In the genomic region with DNA sequence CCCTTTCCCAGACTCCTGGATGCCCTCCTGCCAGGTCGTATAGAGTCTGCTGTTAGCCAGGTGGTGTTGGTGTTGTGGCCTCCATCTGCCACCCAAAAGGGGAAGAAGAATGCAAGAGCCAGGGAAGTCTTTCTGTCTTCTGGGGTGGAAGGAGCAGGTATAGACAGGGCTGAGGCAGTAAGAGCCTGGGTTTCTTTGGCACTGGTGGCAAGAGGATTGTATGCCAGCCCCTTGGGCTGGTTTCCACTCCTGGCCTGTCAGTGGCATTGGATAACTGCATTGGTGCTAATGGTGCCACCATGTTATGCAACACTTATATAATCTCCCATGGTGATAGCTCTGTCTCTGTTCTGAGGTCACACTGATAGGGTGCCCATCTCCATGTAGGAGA, we compare ENCODE assay signal across 8 mouse cellular contexts. TPM values are rescaled to one million over a fixed set of nuclear protein-coding genes. Genes with fewer than 3 reads are reported as not detected.
A peak's percentile ranks its signal among the peaks of the same experiment; 100 is the strongest.
DNase-seq lines count a peak whose midpoint lies in the region; ATAC-seq and TF ChIP-seq lines count a peak whose summit lies in the region.

No protein-coding gene starts in this region.

- peak; percentile 7; the same call in 1 of the 2 replicates for ATAC-seq in forebrain, embryonic 15.5 days (replicated peaks)
- no peak for ATAC-seq in kidney, postnatal 0 days (replicated peaks; ENCODE audit: low FRiP score, low read depth)
- peak; percentile 24; the same call in 1 of the 2 replicates for ATAC-seq in midbrain, embryonic 13.5 days

- H3K4me2 ChIP-seq in forebrain, embryonic 15.5 days (replicated peaks) = peak overlapping the region; percentile 90
- peak overlapping the region; percentile 96 for H3K4me2 ChIP-seq in kidney, postnatal 0 days (ENCODE audit: low read length)
- peak overlapping the region; percentile 96 for H3K4me2 ChIP-seq in midbrain, embryonic 13.5 days (replicated peaks)

- TF ChIP-seq POLR2A in bone marrow macrophage, adult 2 months (IDR thresholded peaks at IDR 0.05; ENCODE audit: borderline replicate concordance, low read depth, low read length) = no peak

- peak overlapping the region; percentile 83 for H3K4me3 ChIP-seq in bone marrow macrophage, adult 2 months (ENCODE audit: insufficient read depth, low read length)
- peak overlapping the region; percentile 81 for H3K4me3 ChIP-seq in forebrain, embryonic 15.5 days
- H3K4me3 ChIP-seq in kidney, postnatal 0 days (replicated peaks; ENCODE audit: low read depth, low read length) = peak overlapping the region; percentile 52
- peak overlapping the region; percentile 80 for H3K4me3 ChIP-seq in midbrain, embryonic 13.5 days (replicated peaks)

- no peak overlapping the region for H3K27ac ChIP-seq in bone marrow macrophage, adult 2 months (ENCODE audit: insufficient read depth, low read depth, low read length)
- H3K27ac ChIP-seq in forebrain, embryonic 15.5 days (replicated peaks) = peak overlapping the region; percentile 47; the same call in 1 of the 2 replicates
- H3K27ac ChIP-seq in kidney, postnatal 0 days = no peak overlapping the region
- 0 out of 2 replicates have a peak overlapping the region, but pooled peaks have one; percentile 30 for H3K27ac ChIP-seq in midbrain, embryonic 13.5 days

- H3K9ac ChIP-seq in forebrain, embryonic 15.5 days (replicated peaks) = no peak overlapping the region
- H3K9ac ChIP-seq in kidney, postnatal 0 days (ENCODE audit: low read depth, low read length) = no peak overlapping the region
- H3K9ac ChIP-seq in midbrain, embryonic 13.5 days (replicated peaks) = peak overlapping the region; percentile 86; the same call in 1 of the 2 replicates

- H3K4me1 ChIP-seq in bone marrow macrophage, adult 2 months (ENCODE audit: control insufficient read depth, insufficient read depth, low read length) = peaks cover 22% of the 10 kb centered on the region
- peaks cover 19% of the 10 kb centered on the region for H3K4me1 ChIP-seq in forebrain, embryonic 15.5 days
- peaks cover 14% of the 10 kb centered on the region for H3K4me1 ChIP-seq in kidney, postnatal 0 days (replicated peaks; ENCODE audit: insufficient read depth, low read length)
- peaks cover 25% of the 10 kb centered on the region for H3K4me1 ChIP-seq in midbrain, embryonic 13.5 days (replicated peaks)

- 11% methylated on average over 1 of the region's 1 CpGs for WGBS in forebrain, embryonic 15.5 days
- WGBS in kidney, postnatal 0 days = 29% methylated on average over 1 of the region's 1 CpGs
- 27% methylated on average over 1 of the region's 1 CpGs for WGBS in midbrain, embryonic 13.5 days

- no peaks in the 10 kb centered on the region for H3K27me3 ChIP-seq in forebrain, embryonic 15.5 days
- H3K27me3 ChIP-seq in kidney, postnatal 0 days (ENCODE audit: insufficient read depth, low read length) = no peaks in the 10 kb centered on the region
- H3K27me3 ChIP-seq in midbrain, embryonic 13.5 days = peaks cover 8% of the 10 kb centered on the region; the same call in 1 of the 2 replicates

- DNase-seq in layer of hippocampus, adult 11-12 months (ENCODE audit: low spot score) = peak; percentile 44
- DNase-seq in layer of hippocampus, adult 9-10 months (ENCODE audit: low spot score) = no peak
- DNase-seq in kidney, postnatal 0 days (ENCODE audit: low spot score) = no peak
- DNase-seq in urinary bladder, postnatal 25 days (ENCODE audit: low spot score) = no peak
- no peak for DNase-seq in retina, postnatal 1 day

- H3K36me3 ChIP-seq in forebrain, embryonic 15.5 days = no peaks in the 10 kb centered on the region
- H3K36me3 ChIP-seq in kidney, postnatal 0 days (ENCODE audit: insufficient read depth, low read length) = no peaks in the 10 kb centered on the region
- H3K36me3 ChIP-seq in midbrain, embryonic 13.5 days = no peaks in the 10 kb centered on the region

- TF ChIP-seq CTCF in bone marrow macrophage, adult 2 months (IDR thresholded peaks at IDR 0.05; ENCODE audit: low read depth, low read length) = no peak
- no peak for TF ChIP-seq CTCF in kidney, postnatal 0 days (IDR thresholded peaks at IDR 0.05; ENCODE audit: low read depth)

- H3K9me3 ChIP-seq in forebrain, embryonic 15.5 days = no peaks in the 10 kb centered on the region
- H3K9me3 ChIP-seq in kidney, postnatal 0 days (replicated peaks; ENCODE audit: low read length) = no peaks in the 10 kb centered on the region
- no peaks in the 10 kb centered on the region for H3K9me3 ChIP-seq in midbrain, embryonic 13.5 days

RNA-seq across cellular contexts. Expression of a gene that starts 38.7 kb away (rescaled TPM):
- 0.23 TPM in 1 of 2 replicates, not detected in the other for polyA plus RNA-seq in bone marrow macrophage, adult 2 months (2012; ENCODE audit: insufficient read depth, insufficient read length, missing spikeins)
- 25.2 and 26.3 TPM in 2 replicates for polyA plus RNA-seq in forebrain, embryonic 15.5 days (2015; fragmentation: Nextera tagmentation; extraction: Ambion mirVana)
- polyA plus RNA-seq in kidney, postnatal 0 days (2015; fragmentation: Nextera tagmentation; extraction: Ambion mirVana) = 84.6 and 91.2 TPM in 2 replicates
- 30.2 and 34.0 TPM in 2 replicates for polyA plus RNA-seq in midbrain, embryonic 13.5 days (2015; fragmentation: Nextera tagmentation; extraction: Ambion mirVana)

Comparison
In these comparisons a context has a peak if more than half of its experiments do, and no peak if none do; other contexts are left out.
1. H3K27ac ChIP-seq: peak in forebrain, embryonic 15.5 days (single experiment) and midbrain, embryonic 13.5 days (single experiment); none in bone marrow macrophage, adult 2 months (single experiment) and kidney, postnatal 0 days (single experiment).
2. RNA of a gene that starts 38.7 kb away (polyA plus RNA-seq): 84.6 to 91.2 TPM in kidney, postnatal 0 days, 30.2 to 34.0 TPM in midbrain, embryonic 13.5 days and 25.2 to 26.3 TPM in forebrain, embryonic 15.5 days; 0.23 TPM in bone marrow macrophage, adult 2 months; every median in the first group is over 10 times any median in the second.
3. Peak in every context shown above with its lines, with median percentiles within 50 percentile points of each other: H3K4me3 ChIP-seq and H3K4me2 ChIP-seq.